Mouse (Mus musculus): ENCODE measurements around the gene Cryba2. TPM values are rescaled to one million over a fixed set of nuclear protein-coding genes. Genes with fewer than 3 reads are reported as not detected.
A peak's percentile ranks its signal among the peaks of the same experiment; 100 is the strongest.

Cryba2 gene
- not detected in 2 replicates for polyA plus RNA-seq (2014; fragmentation: Nextera tagmentation; extraction: Ambion mirVana)

DNA sequence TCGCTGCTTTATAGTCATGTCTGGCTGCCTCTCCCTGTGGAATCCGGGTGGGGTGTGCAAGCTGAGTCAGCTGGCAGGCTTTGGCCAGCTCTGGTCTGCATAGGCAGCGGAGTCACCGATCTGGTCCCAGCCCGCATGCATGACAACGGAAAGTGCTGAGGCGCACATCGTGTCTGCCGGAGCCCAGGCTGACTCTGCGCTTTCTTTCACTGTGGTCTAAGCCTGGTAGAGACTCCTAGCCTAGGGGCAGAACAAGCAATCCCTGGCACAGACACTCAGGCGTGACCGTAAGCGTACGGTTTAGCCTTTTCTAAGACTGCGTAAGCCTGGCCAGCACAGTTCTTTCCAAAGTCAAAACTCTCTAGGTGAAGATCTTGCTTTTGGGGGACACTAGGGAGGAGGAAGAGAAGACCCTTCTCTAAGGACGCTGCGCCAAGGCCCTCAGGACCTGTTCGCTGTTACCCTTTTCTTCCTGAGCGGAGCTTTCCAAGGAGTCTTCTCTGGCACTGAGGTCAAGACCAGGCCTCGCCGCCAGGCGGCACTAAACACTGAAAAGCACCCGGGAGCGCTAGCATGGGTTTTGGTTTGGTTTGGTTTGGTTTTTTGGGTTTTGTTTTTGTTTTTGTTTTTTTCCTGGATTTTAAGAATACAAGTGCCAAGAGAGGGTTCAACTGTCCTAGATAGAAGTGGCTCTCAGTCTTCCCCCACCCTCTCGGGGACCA lies at the start of gene Cryba2:
Cryba2 (minus strand) TSS at position 10 of the 722 bp plus-strand sequence.
- H3K4me2 ChIP-seq (ENCODE audit: low read length) = peak within 1 kb of the TSS; percentile 7; the same call in 1 of the 2 replicates
- H3K36me3 ChIP-seq (ENCODE audit: control insufficient read depth, insufficient read depth, low read length) = no peaks in the 10 kb centered on the region
- no peak for ATAC-seq (ENCODE audit: insufficient number of reproducible peaks, insufficient read depth, low FRiP score, low read depth)
- peaks cover 93% of the 10 kb centered on the region for H3K27me3 ChIP-seq (ENCODE audit: control insufficient read depth, insufficient read depth, low read length)
- no peaks in the 10 kb centered on the region for H3K9me3 ChIP-seq (ENCODE audit: control insufficient read depth, low read length)
- H3K4me3 ChIP-seq (ENCODE audit: control insufficient read depth in 1 of 2, insufficient read depth in 1 of 2, low read depth in 1 of 2, low read length in 2 of 2) = no peak within 1 kb of the TSS
- H3K4me1 ChIP-seq (ENCODE audit: control insufficient read depth in 2 of 2, insufficient read depth in 2 of 2, low read length in 2 of 2) = peaks cover 0 to 3% of the 10 kb centered on the region in 2 experiments; a peak in 1 of 4 replicates
- H3K9ac ChIP-seq (ENCODE audit: low read length) = no peak within 1 kb of the TSS
- no peak within 1 kb of the TSS for H3K27ac ChIP-seq (replicated peaks in 1 of 2; ENCODE audit: control insufficient read depth in 1 of 2, insufficient read depth in 1 of 2, low read depth in 2 of 2, low read length in 2 of 2)
- WGBS = 6% methylated on average over 25 of the region's 25 CpGs

DNA sequence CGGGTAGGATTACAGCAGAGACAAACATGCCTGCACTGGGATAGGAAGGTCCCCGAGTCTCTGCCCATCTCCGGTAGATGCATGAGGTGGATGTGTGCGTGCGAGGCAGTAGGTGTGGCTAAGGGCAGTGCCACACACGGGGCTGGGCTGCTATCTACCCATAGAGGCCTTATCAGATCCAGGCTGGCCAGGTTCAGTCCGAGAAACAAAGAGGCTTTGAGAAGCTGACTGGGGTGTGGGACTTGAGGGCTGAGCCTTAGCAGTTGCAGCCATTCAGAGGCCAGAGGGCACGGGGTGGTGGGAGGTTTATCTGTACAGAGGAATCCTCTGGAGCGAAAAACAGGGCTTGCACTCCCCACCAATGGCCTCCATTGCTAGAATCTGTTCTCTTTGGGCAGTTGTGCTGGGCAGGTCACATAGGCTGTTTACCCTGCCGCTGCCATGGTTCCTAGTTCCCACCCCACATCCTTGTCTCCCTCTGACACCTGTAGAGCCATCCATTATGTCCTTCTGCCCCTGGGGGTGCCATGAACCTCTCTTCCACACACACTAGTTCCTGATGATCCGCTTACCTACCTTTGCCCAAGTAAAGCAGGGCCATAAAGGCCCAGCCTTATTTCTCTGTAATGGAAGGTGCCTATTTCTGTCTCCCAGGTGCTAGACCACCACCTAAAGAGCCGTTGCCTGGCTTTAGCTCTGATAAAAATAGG lies 48.9 kb upstream of the Cryba2 start:
- Histone ChIP-seq H3K4me2 (ENCODE audit: low read length) (no peak overlapping the region), H3K9ac (ENCODE audit: low read length) (no peak overlapping the region), H3K27ac (replicated peaks in 1 of 2; ENCODE audit: control insufficient read depth in 1 of 2, insufficient read depth in 1 of 2, low read depth in 2 of 2, low read length in 2 of 2) (no peak overlapping the region), H3K27me3 (ENCODE audit: control insufficient read depth, insufficient read depth, low read length) (peaks cover 65% of the 10 kb centered on the region), H3K4me3 (ENCODE audit: control insufficient read depth in 1 of 2, insufficient read depth in 1 of 2, low read depth in 1 of 2, low read length in 2 of 2) (no peak overlapping the region), H3K9me3 (ENCODE audit: control insufficient read depth, low read length) (no peaks in the 10 kb centered on the region), H3K4me1 (ENCODE audit: control insufficient read depth in 2 of 2, insufficient read depth in 2 of 2, low read length in 2 of 2) (no peaks in the 10 kb centered on the region), H3K36me3 (ENCODE audit: control insufficient read depth, insufficient read depth, low read length) (no peaks in the 10 kb centered on the region)
- no peak for ATAC-seq (ENCODE audit: insufficient number of reproducible peaks, insufficient read depth, low FRiP score, low read depth)
- 48% methylated on average over 12 of the region's 12 CpGs for WGBS

GRCm38 (mm10) chr1:74939762-74940161 lies 46.8 kb upstream of the Cryba2 start:
- ATAC-seq (ENCODE audit: insufficient number of reproducible peaks, insufficient read depth, low FRiP score, low read depth) = no peak
- H3K27ac ChIP-seq (replicated peaks in 1 of 2; ENCODE audit: control insufficient read depth in 1 of 2, insufficient read depth in 1 of 2, low read depth in 2 of 2, low read length in 2 of 2) = no peak overlapping the region
- peaks cover 59% of the 10 kb centered on the region for H3K27me3 ChIP-seq (ENCODE audit: control insufficient read depth, insufficient read depth, low read length)
- H3K4me2 ChIP-seq (ENCODE audit: low read length) = no peak overlapping the region
- WGBS = 8% methylated on average over 3 of the region's 3 CpGs
- H3K36me3 ChIP-seq (ENCODE audit: control insufficient read depth, insufficient read depth, low read length) = no peaks in the 10 kb centered on the region
- H3K9ac ChIP-seq (ENCODE audit: low read length) = no peak overlapping the region
- H3K4me3 ChIP-seq (ENCODE audit: control insufficient read depth in 1 of 2, insufficient read depth in 1 of 2, low read depth in 1 of 2, low read length in 2 of 2) = no peak overlapping the region
- H3K9me3 ChIP-seq (ENCODE audit: control insufficient read depth, low read length) = no peaks in the 10 kb centered on the region
- no peaks in the 10 kb centered on the region for H3K4me1 ChIP-seq (ENCODE audit: control insufficient read depth in 2 of 2, insufficient read depth in 2 of 2, low read length in 2 of 2)

GRCm38 (mm10) chr1:74936221-74936830 lies 43.4 kb upstream of the Cryba2 start:
- H3K27me3 ChIP-seq (ENCODE audit: control insufficient read depth, insufficient read depth, low read length) = peaks cover 52% of the 10 kb centered on the region
- no peaks in the 10 kb centered on the region for H3K9me3 ChIP-seq (ENCODE audit: control insufficient read depth, low read length)
- H3K9ac ChIP-seq (ENCODE audit: low read length) = no peak overlapping the region
- no peak overlapping the region for H3K4me3 ChIP-seq (ENCODE audit: control insufficient read depth in 1 of 2, insufficient read depth in 1 of 2, low read depth in 1 of 2, low read length in 2 of 2)
- WGBS = 41% methylated on average over 12 of the region's 12 CpGs
- no peak for ATAC-seq (ENCODE audit: insufficient number of reproducible peaks, insufficient read depth, low FRiP score, low read depth)
- H3K27ac ChIP-seq (replicated peaks in 1 of 2; ENCODE audit: control insufficient read depth in 1 of 2, insufficient read depth in 1 of 2, low read depth in 2 of 2, low read length in 2 of 2) = no peak overlapping the region
- H3K4me2 ChIP-seq (ENCODE audit: low read length) = no peak overlapping the region
- no peaks in the 10 kb centered on the region for H3K36me3 ChIP-seq (ENCODE audit: control insufficient read depth, insufficient read depth, low read length)
- H3K4me1 ChIP-seq (ENCODE audit: control insufficient read depth in 2 of 2, insufficient read depth in 2 of 2, low read length in 2 of 2) = no peaks in the 10 kb centered on the region

DNA sequence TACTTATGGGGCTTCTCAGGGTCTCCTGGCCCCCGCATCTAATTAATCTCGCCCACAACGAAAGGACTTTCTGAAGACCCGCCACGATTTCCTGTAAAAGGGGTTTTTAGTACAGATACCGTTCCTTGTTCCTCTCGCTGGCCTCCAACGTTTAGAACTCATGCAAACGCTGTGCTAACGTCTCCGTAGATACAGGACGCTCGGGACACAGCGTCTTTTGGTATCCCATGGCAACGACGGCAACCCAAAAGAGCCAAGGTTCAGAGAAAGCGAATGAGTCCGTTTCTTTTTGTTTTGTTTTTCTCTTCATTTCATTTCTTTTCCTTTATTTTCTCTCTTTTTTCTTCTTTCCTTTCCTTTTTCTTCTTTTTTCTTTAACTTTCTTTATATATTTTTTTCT lies 42.5 kb upstream of the Cryba2 start, which contains the start of gene Cfap65:
Cfap65 (minus strand) TSS at position 198 of the 400 bp plus-strand sequence.
- no peaks in the 10 kb centered on the region for H3K4me1 ChIP-seq (ENCODE audit: control insufficient read depth in 2 of 2, insufficient read depth in 2 of 2, low read length in 2 of 2)
- peak within 1 kb of the TSS; percentile 29 for H3K4me2 ChIP-seq (ENCODE audit: low read length)
- H3K36me3 ChIP-seq (ENCODE audit: control insufficient read depth, insufficient read depth, low read length) = no peaks in the 10 kb centered on the region
- H3K9me3 ChIP-seq (ENCODE audit: control insufficient read depth, low read length) = no peaks in the 10 kb centered on the region
- no peak within 1 kb of the TSS for H3K9ac ChIP-seq (ENCODE audit: low read length)
- 3% methylated on average over 18 of the region's 18 CpGs for WGBS
- no peak within 1 kb of the TSS for H3K27ac ChIP-seq (replicated peaks in 1 of 2; ENCODE audit: control insufficient read depth in 1 of 2, insufficient read depth in 1 of 2, low read depth in 2 of 2, low read length in 2 of 2)
- no peak for ATAC-seq (ENCODE audit: insufficient number of reproducible peaks, insufficient read depth, low FRiP score, low read depth)
- no peak within 1 kb of the TSS; a peak in 1 of 4 replicates for H3K4me3 ChIP-seq (ENCODE audit: control insufficient read depth in 1 of 2, insufficient read depth in 1 of 2, low read depth in 1 of 2, low read length in 2 of 2)
- H3K27me3 ChIP-seq (ENCODE audit: control insufficient read depth, insufficient read depth, low read length) = peaks cover 59% of the 10 kb centered on the region

DNA sequence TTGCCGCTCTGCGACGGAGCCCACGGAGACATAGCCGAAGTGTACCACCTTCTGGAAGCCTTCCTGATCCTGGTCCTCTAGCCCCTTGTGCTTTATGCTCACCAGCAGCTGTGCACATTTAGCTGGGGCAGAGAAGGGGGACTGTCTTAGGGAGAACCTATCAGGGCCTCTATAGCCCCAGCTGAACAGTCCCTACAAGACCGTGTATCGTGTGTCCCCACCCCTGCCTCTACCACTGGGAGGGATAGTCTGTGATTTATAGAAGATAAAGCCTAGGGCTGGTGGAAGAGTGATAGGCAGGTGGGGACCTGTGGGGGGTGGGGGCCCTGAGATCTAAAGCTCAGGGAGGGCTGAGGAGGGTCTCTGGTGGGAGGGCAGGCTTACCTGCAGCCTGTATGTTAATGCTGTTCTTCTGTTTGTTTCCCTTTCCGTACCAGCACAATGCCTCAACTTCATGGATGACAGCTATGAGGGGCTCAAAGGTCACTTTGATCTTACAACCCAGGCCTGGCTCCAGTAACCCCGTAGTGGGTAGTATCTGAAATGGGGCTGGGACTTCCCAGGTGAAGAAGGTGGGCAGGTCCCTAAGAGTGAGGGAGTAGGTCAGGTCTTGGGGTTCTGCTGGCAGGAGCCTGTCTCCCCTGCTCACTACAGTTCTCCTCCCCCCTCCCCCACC lies 34.8 kb upstream of the Cryba2 start:
- H3K4me2 ChIP-seq (ENCODE audit: low read length) = no peak overlapping the region
- no peak overlapping the region for H3K9ac ChIP-seq (ENCODE audit: low read length)
- 73% methylated on average over 9 of the region's 9 CpGs for WGBS
- H3K4me3 ChIP-seq (ENCODE audit: control insufficient read depth in 1 of 2, insufficient read depth in 1 of 2, low read depth in 1 of 2, low read length in 2 of 2) = no peak overlapping the region
- no peak for ATAC-seq (ENCODE audit: insufficient number of reproducible peaks, insufficient read depth, low FRiP score, low read depth)
- H3K27me3 ChIP-seq (ENCODE audit: control insufficient read depth, insufficient read depth, low read length) = peaks cover 50% of the 10 kb centered on the region
- no peaks in the 10 kb centered on the region for H3K4me1 ChIP-seq (ENCODE audit: control insufficient read depth in 2 of 2, insufficient read depth in 2 of 2, low read length in 2 of 2)
- H3K27ac ChIP-seq (replicated peaks in 1 of 2; ENCODE audit: control insufficient read depth in 1 of 2, insufficient read depth in 1 of 2, low read depth in 2 of 2, low read length in 2 of 2) = no peak overlapping the region
- H3K9me3 ChIP-seq (ENCODE audit: control insufficient read depth, low read length) = no peaks in the 10 kb centered on the region
- H3K36me3 ChIP-seq (ENCODE audit: control insufficient read depth, insufficient read depth, low read length) = no peaks in the 10 kb centered on the region

DNA sequence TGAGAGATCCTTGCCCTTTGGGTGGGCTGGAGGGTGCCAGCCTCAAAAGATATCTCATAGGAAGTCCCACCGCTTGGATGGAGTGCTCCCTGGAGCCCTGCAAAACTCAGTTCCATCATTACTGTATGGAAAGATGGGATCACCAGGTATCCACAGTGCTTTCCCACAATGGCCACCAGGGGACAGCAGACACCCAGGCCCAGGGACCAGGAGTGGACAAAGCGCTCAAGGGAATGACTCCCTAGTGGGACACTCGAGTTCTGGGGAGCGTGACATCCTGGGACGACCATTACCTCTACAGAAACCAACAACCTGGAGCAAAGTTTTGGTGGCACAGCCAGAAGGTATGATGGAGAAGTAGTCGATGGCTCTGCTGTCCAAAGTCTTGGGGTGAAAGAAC lies 33.8 kb upstream of the Cryba2 start:
- no peaks in the 10 kb centered on the region for H3K4me1 ChIP-seq (ENCODE audit: control insufficient read depth in 2 of 2, insufficient read depth in 2 of 2, low read length in 2 of 2)
- no peaks in the 10 kb centered on the region for H3K36me3 ChIP-seq (ENCODE audit: control insufficient read depth, insufficient read depth, low read length)
- no peaks in the 10 kb centered on the region for H3K9me3 ChIP-seq (ENCODE audit: control insufficient read depth, low read length)
- H3K9ac ChIP-seq (ENCODE audit: low read length) = no peak overlapping the region
- H3K27ac ChIP-seq (replicated peaks in 1 of 2; ENCODE audit: control insufficient read depth in 1 of 2, insufficient read depth in 1 of 2, low read depth in 2 of 2, low read length in 2 of 2) = no peak overlapping the region
- no peak overlapping the region for H3K4me2 ChIP-seq (ENCODE audit: low read length)
- 38% methylated on average over 6 of the region's 6 CpGs for WGBS
- no peak overlapping the region for H3K4me3 ChIP-seq (ENCODE audit: control insufficient read depth in 1 of 2, insufficient read depth in 1 of 2, low read depth in 1 of 2, low read length in 2 of 2)
- ATAC-seq (ENCODE audit: insufficient number of reproducible peaks, insufficient read depth, low FRiP score, low read depth) = no peak
- peaks cover 46% of the 10 kb centered on the region for H3K27me3 ChIP-seq (ENCODE audit: control insufficient read depth, insufficient read depth, low read length)

All from heart, embryonic 14.5 days (tissue).